Mouse (Mus musculus): ENCODE data around the gene Ank. TPM values are rescaled to one million over a fixed set of nuclear protein-coding genes. Genes with fewer than 3 reads are reported as not detected.
A peak's percentile ranks its signal among the peaks of the same experiment; 100 is the strongest.

The Ank gene
- polyA plus RNA-seq, 1 experiment from 2014 or later: 9.3 TPM

DNA sequence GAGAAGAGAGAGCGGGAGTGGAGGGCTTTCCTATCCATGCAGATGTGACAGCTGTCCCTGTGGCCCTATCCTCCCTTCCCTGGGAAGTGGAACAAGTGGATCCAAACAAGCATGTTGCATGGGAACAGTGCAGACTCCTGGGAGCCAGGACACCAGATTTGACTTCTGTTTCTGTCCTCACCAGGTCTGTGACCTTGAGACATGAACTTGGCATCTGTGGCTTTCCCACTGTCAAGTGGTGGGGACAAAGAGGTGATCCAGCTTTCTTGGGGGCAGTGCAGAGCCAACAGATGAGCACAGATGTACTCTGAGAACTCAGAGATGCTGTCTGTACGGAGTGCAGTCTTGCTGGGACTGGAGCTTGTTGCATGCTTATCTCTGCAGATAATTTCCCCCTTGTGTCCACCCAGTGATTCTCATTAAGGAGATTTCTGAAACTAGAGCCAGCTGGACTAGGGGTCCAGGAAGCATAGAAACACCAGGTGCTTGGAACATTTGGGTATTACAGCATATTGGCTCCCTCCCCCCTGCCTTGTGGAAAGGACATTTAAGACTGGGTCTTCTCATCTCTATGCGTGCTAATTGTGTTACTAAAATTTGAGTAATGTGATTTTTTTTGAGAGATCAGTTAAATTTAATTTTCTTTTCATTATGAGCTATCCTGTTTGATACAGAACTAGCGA is 14.0 kb downstream of the Ank start:
- WGBS: 89% methylated on average over 4 of the region's 4 CpGs
- Histone ChIP-seq H3K36me3 (ENCODE audit: insufficient read depth, low read length) (no peaks in the 10 kb centered on the region), H3K9me3 (ENCODE audit: low read length) (no peaks in the 10 kb centered on the region), H3K4me2 (replicated peaks; ENCODE audit: low read depth, low read length) (no peak overlapping the region), H3K27me3 (replicated peaks; ENCODE audit: insufficient read depth, low read length) (no peaks in the 10 kb centered on the region), H3K9ac (replicated peaks; ENCODE audit: low read depth) (no peak overlapping the region), H3K4me1 (ENCODE audit: insufficient read depth, low read depth, low read length) (no peaks in the 10 kb centered on the region), H3K27ac (ENCODE audit: low read length) (no peak overlapping the region), H3K4me3 (ENCODE audit: low read depth, low read length) (no peak overlapping the region)
- ATAC-seq (no peak), DNase-seq (ENCODE audit: low spot score) (no peak)
- TF ChIP-seq EP300 (IDR thresholded peaks at IDR 0.05) (no peak), CTCF (IDR thresholded peaks at IDR 0.05) (no peak)

DNA sequence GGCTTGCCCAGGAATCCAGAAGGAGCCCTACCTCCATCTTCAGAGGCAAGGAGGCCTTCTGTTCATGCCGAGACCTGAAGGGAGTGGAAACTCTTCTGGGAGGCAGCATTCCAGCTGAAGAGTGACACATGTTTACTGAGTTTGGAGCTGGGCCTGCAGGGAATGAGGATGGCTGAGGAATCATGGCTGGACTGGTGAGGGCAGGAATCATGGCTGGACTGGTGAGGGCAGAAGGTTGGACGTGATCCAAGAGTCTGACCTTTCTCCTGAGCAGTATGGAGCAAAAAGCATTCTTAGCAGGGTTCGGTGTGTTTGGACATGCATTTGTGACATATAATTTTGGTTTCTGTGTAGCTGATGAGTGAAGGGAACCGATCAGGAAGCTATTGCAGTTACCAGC is 15.5 kb downstream of the Ank start:
- WGBS: 58% methylated on average over 4 of the region's 4 CpGs

DNA sequence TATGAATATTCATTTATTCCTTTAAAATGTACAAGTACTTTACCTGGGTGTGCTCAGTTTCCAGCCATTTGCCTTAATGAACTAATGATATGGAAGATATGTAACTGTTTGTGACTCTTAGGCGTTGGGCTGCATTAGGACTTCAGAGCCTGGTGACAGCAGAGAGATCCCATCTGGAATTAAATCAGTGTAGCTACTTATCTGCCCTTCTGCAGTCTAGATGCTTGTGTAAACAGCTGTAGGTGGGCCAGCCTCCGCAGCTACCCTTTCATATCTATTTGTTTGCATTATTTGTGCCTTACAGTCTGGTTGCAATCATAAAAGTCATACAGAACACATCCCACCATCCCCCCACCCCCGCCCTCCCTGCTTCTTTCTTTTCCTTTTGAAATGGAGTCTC is 16.7 kb downstream of the Ank start:
- no peak overlapping the region for H3K4me3 ChIP-seq (ENCODE audit: low read depth, low read length)
- no peaks in the 10 kb centered on the region for H3K36me3 ChIP-seq (ENCODE audit: insufficient read depth, low read length)
- no peak overlapping the region for H3K4me2 ChIP-seq (replicated peaks; ENCODE audit: low read depth, low read length)
- WGBS: 47% methylated on average over 3 of the region's 3 CpGs
- no peaks in the 10 kb centered on the region; the same call in 1 of the 2 replicates for H3K4me1 ChIP-seq (ENCODE audit: insufficient read depth, low read depth, low read length)
- ATAC-seq (no peak), DNase-seq (ENCODE audit: low spot score) (no peak)
- H3K27me3 ChIP-seq (replicated peaks; ENCODE audit: insufficient read depth, low read length): no peaks in the 10 kb centered on the region
- TF ChIP-seq EP300 (IDR thresholded peaks at IDR 0.05) (no peak), CTCF (IDR thresholded peaks at IDR 0.05) (no peak)
- no peaks in the 10 kb centered on the region for H3K9me3 ChIP-seq (ENCODE audit: low read length)
- H3K27ac ChIP-seq (ENCODE audit: low read length): no peak overlapping the region
- H3K9ac ChIP-seq (replicated peaks; ENCODE audit: low read depth): no peak overlapping the region

More for the DNA sequence above, 15.5 kb downstream of the Ank start:
- no peak for TF ChIP-seq CTCF (IDR thresholded peaks at IDR 0.05)
- no peak for TF ChIP-seq EP300 (IDR thresholded peaks at IDR 0.05)
- Histone ChIP-seq H3K9me3 (ENCODE audit: low read length) (no peaks in the 10 kb centered on the region), H3K4me3 (ENCODE audit: low read depth, low read length) (no peak overlapping the region), H3K27ac (ENCODE audit: low read length) (no peak overlapping the region), H3K4me1 (ENCODE audit: insufficient read depth, low read depth, low read length) (no peaks in the 10 kb centered on the region; the same call in 1 of the 2 replicates), H3K4me2 (replicated peaks; ENCODE audit: low read depth, low read length) (no peak overlapping the region), H3K27me3 (replicated peaks; ENCODE audit: insufficient read depth, low read length) (no peaks in the 10 kb centered on the region), H3K36me3 (ENCODE audit: insufficient read depth, low read length) (no peaks in the 10 kb centered on the region), H3K9ac (replicated peaks; ENCODE audit: low read depth) (no peak overlapping the region)
- DNase-seq (ENCODE audit: low spot score) (peak; percentile 40), ATAC-seq (0 out of 2 replicates have a peak, but pooled peaks have one; percentile 25)

DNA sequence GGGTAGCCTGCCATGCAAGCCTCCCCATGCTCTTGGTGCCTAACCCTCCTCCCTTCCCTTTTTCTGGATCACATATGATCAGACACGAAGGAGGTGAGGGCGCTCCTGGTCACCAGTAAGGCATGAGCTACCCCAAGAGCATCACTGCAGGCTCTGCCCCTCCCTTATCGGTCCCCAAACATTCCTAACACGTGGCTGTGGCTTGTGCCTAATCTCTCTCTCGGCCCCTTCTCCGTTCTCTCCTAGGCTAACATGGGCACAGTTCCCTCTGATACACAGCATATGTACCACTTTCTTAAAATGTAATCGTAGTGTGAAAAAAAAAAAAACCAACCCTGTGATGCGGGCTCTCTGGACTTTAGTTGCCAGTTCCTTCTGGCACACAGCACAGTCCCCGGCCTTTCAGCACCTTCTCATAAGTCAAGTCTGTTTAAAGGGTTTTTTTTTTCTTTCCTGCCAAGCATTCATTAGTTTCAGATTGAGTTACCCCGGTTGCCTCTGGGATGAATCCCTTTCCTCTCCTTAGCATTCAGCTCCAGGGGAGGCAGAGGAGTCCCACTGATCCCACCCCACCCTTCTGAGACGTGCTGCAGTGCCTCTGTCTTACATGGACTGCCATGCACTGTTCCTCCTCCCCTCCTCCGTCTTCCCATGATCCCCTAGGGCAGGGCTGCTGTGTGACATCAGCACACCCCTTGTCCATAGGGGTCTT is 19.2 kb downstream of the Ank start:
- H3K4me1 ChIP-seq (ENCODE audit: insufficient read depth, low read depth, low read length): no peaks in the 10 kb centered on the region; the same call in 1 of the 2 replicates
- no peak overlapping the region for H3K4me3 ChIP-seq (ENCODE audit: low read depth, low read length)
- no peak overlapping the region for H3K27ac ChIP-seq (ENCODE audit: low read length)
- H3K36me3 ChIP-seq (ENCODE audit: insufficient read depth, low read length): no peaks in the 10 kb centered on the region
- no peak overlapping the region for H3K9ac ChIP-seq (replicated peaks; ENCODE audit: low read depth)
- H3K4me2 ChIP-seq (replicated peaks; ENCODE audit: low read depth, low read length): no peak overlapping the region
- DNase-seq (ENCODE audit: low spot score): no peak
- WGBS: 34% methylated on average over 12 of the region's 12 CpGs
- H3K9me3 ChIP-seq (ENCODE audit: low read length): no peaks in the 10 kb centered on the region
- TF ChIP-seq CTCF (IDR thresholded peaks at IDR 0.05) (no peak), EP300 (IDR thresholded peaks at IDR 0.05) (no peak)
- H3K27me3 ChIP-seq (replicated peaks; ENCODE audit: insufficient read depth, low read length): no peaks in the 10 kb centered on the region
- no peak for ATAC-seq

DNA sequence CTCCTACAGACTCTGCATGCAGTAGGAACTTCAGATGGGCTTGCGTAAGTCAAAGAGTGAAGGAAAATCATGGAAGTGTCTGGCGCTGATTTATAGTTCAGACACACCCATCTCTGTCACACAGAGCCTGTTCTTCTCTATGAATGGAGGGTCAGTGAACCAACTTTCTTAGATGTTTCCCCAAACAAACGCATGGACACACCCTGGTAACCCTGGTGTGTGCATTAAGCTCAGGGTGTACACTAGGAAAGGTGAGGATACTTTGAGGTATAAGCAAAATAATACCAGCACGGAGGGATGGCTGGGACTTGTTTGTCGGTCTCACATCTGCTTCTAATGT is 19.8 kb downstream of the Ank start:
- 68% methylated on average over 5 of the region's 5 CpGs for WGBS
- H3K36me3 ChIP-seq (ENCODE audit: insufficient read depth, low read length): no peaks in the 10 kb centered on the region
- ATAC-seq (no peak), DNase-seq (ENCODE audit: low spot score) (no peak)
- no peaks in the 10 kb centered on the region for H3K27me3 ChIP-seq (replicated peaks; ENCODE audit: insufficient read depth, low read length)
- no peak for TF ChIP-seq CTCF (IDR thresholded peaks at IDR 0.05)
- no peak overlapping the region for H3K4me3 ChIP-seq (ENCODE audit: low read depth, low read length)
- no peak overlapping the region for H3K4me2 ChIP-seq (replicated peaks; ENCODE audit: low read depth, low read length)
- no peak overlapping the region for H3K27ac ChIP-seq (ENCODE audit: low read length)
- H3K9me3 ChIP-seq (ENCODE audit: low read length): no peaks in the 10 kb centered on the region
- H3K9ac ChIP-seq (replicated peaks; ENCODE audit: low read depth): no peak overlapping the region
- no peaks in the 10 kb centered on the region; the same call in 1 of the 2 replicates for H3K4me1 ChIP-seq (ENCODE audit: insufficient read depth, low read depth, low read length)

DNA sequence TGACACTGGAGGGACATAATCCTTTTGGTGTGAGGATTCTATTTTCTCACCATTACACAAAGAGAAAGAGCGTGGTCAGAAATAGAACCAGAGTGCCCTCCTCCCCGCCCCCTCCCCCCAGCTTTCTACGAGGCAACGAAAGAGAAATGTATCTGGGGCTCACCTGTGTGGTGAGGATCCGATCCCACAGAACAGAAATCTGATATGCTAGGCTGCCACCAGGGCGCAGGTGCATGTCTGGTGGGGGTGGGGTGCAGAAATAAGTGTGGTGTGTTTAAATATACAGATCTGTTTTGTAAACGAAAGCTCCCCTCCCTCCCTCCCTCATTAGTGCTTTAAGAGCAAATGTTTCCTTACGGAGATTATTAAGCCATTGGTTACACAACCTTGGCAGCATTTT is 20.6 kb downstream of the Ank start:
- H3K4me2 ChIP-seq (replicated peaks; ENCODE audit: low read depth, low read length): peak overlapping the region; percentile 20; the same call in 1 of the 2 replicates
- H3K9ac ChIP-seq (replicated peaks; ENCODE audit: low read depth): no peak overlapping the region
- H3K4me3 ChIP-seq (ENCODE audit: low read depth, low read length): no peak overlapping the region
- 32% methylated on average over 6 of the region's 8 CpGs for WGBS
- ATAC-seq: no peak
- TF ChIP-seq CTCF (IDR thresholded peaks at IDR 0.05) (no peak), EP300 (IDR thresholded peaks at IDR 0.05) (no peak)
- H3K4me1 ChIP-seq (ENCODE audit: insufficient read depth, low read depth, low read length): no peaks in the 10 kb centered on the region; the same call in 1 of the 2 replicates
- no peaks in the 10 kb centered on the region for H3K27me3 ChIP-seq (replicated peaks; ENCODE audit: insufficient read depth, low read length)
- no peaks in the 10 kb centered on the region for H3K9me3 ChIP-seq (ENCODE audit: low read length)
- no peak for DNase-seq (ENCODE audit: low spot score)
- H3K27ac ChIP-seq (ENCODE audit: low read length): no peak overlapping the region
- H3K36me3 ChIP-seq (ENCODE audit: insufficient read depth, low read length): no peaks in the 10 kb centered on the region
